Mouse (Mus musculus): Measurements from ENCODE around the gene Elmo1. TPM values are rescaled to one million over a fixed set of nuclear protein-coding genes. Genes with fewer than 3 reads are reported as not detected.

Gene Elmo1
- polyA plus RNA-seq, 1 experiment, result not detected

DNA sequence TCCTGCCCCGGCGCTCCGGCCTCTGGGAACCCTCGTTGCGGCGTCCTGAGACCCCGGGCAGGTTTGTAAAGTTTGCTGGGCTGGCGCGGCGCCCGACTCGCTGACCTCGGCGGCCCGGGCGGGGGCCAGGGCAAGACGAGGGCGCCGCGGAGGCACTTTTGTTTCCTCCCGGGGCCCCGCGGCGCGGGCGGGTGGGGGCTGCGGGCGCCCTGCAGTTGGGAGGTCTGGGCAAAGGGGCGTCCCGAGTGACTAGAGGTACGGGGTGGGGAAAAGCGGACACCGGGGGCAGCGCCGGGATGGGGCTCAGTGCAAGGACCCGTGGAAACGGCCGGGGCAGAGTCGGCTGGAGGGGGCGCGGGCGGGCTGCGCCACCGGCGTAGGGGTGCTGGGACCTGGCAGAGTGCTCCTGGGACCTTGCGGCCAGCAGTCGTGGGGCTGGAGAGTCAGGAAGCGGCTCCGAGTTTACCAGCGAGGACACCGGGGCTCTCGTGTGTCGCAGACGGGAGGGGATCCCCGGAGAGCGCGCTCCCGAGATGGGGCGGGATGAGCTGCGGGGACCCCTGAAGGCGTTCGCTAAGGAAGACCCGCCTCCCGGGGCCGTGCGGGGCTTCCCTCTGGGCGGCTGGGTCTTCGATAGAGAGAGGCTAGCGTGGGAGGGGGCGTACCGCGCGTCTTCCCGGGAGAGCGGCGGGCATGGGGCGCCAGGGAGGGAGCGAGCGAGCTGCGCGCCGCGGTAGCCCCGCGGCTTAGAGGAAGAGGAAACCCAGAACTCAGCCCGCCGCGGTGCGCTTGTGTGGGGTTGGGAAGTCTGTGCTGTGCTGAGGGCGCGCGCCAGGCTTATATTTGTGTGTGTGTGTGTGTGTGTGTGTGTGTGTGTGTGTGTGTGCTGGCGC, 561 bp downstream of the Elmo1 start:
- Histone ChIP-seq H3K4me1 (ENCODE audit: control insufficient read depth, insufficient read depth, low read length) (peaks cover 14% of the 10 kb centered on the region), H3K4me3 (ENCODE audit: insufficient read depth, low read depth, low read length) (peak overlapping the region; percentile 93), H3K27ac (ENCODE audit: insufficient read depth, low read depth, low read length) (peak overlapping the region; percentile 16; the same call in 1 of the 2 replicates)
- no peak; the same call in 1 of the 2 replicates for TF ChIP-seq CTCF (IDR thresholded peaks at IDR 0.05; ENCODE audit: insufficient read depth, low read depth, low read length)
- TF ChIP-seq POLR2A (IDR thresholded peaks at IDR 0.05; ENCODE audit: insufficient read depth, low read depth, low read length), result peak; percentile 26; the same call in 1 of the 2 replicates
- WGBS, result under 1% methylated on average over 92 of the region's 93 CpGs

- Histone ChIP-seq H3K4me1 (ENCODE audit: control insufficient read depth, insufficient read depth, low read length) (peaks cover 14% of the 10 kb centered on the region), H3K4me3 (ENCODE audit: insufficient read depth, low read depth, low read length) (peak overlapping the region; percentile 93), H3K27ac (ENCODE audit: insufficient read depth, low read depth, low read length) (no peak overlapping the region)
- WGBS, result 10% methylated on average over 10 of the region's 10 CpGs
- TF ChIP-seq POLR2A (IDR thresholded peaks at IDR 0.05; ENCODE audit: insufficient read depth, low read depth, low read length), result no peak; the same call in 1 of the 2 replicates
- no peak for TF ChIP-seq CTCF (IDR thresholded peaks at IDR 0.05; ENCODE audit: insufficient read depth, low read depth, low read length)
Observed at GRCm38 (mm10) chr13:20091604-20091926, 1.2 kb downstream of the Elmo1 start.

DNA sequence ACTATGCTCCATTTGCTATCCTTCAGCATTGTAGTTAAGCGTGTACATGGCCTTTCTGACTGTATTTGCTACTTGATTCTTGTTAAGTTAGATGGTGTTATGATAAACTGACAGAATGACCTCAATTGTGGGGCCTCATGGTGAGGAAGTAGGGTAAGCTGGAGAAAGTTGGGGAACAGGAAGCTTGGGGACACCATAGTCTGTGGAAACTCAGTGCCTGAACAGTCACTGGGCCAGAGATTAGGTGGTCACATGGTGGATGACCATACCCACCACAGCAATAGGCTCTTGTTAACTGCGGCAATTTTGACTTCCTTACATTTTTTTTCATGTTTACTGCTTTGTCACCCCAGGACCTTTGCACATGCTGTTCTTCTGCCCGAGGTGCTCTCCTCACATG, 1.9 kb downstream of the Elmo1 start:
- Histone ChIP-seq H3K4me1 (ENCODE audit: control insufficient read depth, insufficient read depth, low read length) (peaks cover 14% of the 10 kb centered on the region), H3K27ac (ENCODE audit: insufficient read depth, low read depth, low read length) (no peak overlapping the region), H3K4me3 (ENCODE audit: insufficient read depth, low read depth, low read length) (no peak overlapping the region)
- TF ChIP-seq POLR2A (IDR thresholded peaks at IDR 0.05; ENCODE audit: insufficient read depth, low read depth, low read length) (no peak), CTCF (IDR thresholded peaks at IDR 0.05; ENCODE audit: insufficient read depth, low read depth, low read length) (no peak)
- 83% methylated on average over 3 of the region's 3 CpGs for WGBS

DNA sequence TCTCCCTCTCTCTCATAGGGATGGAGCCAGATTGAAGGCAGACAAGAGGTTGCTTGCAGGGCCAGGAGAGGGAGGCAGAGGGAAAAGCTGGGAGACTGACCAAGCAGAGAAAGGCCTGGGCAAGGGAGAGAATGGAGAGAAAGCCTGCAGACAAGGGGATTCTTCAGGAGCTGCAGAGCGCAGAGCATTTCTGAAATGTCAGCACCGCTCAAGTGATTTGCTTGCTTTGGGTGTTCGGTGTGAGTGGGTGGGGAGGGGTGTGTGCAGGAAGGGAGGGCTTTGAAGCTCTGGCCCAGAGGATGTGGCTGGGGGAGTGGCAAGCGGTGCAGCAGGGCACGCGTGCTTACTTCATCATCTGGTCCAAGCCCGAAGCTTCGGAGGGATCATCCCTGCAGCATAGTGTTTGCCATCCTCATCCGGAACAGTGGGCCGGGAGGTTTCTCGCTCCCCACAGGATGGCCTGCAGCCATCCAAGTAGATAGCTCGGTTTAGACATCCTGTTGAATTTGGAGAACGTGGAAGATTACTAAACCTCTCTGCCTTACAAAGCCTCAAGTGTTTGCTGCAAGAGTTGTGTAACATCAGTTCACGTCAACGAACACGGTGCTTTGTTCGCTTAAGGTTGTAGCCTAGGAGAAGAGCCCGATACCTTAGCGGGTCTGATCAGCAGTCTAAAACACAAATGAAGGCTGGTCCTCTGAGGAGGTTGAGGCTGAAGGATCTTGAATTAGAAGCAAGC, 3.1 kb downstream of the Elmo1 start:
- no peak overlapping the region for H3K27ac ChIP-seq (ENCODE audit: insufficient read depth, low read depth, low read length)
- no peak overlapping the region for H3K4me3 ChIP-seq (ENCODE audit: insufficient read depth, low read depth, low read length)
- H3K4me1 ChIP-seq (ENCODE audit: control insufficient read depth, insufficient read depth, low read length), result peaks cover 14% of the 10 kb centered on the region
- 69% methylated on average over 19 of the region's 19 CpGs for WGBS
- no peak for TF ChIP-seq POLR2A (IDR thresholded peaks at IDR 0.05; ENCODE audit: insufficient read depth, low read depth, low read length)
- TF ChIP-seq CTCF (IDR thresholded peaks at IDR 0.05; ENCODE audit: insufficient read depth, low read depth, low read length), result no peak

DNA sequence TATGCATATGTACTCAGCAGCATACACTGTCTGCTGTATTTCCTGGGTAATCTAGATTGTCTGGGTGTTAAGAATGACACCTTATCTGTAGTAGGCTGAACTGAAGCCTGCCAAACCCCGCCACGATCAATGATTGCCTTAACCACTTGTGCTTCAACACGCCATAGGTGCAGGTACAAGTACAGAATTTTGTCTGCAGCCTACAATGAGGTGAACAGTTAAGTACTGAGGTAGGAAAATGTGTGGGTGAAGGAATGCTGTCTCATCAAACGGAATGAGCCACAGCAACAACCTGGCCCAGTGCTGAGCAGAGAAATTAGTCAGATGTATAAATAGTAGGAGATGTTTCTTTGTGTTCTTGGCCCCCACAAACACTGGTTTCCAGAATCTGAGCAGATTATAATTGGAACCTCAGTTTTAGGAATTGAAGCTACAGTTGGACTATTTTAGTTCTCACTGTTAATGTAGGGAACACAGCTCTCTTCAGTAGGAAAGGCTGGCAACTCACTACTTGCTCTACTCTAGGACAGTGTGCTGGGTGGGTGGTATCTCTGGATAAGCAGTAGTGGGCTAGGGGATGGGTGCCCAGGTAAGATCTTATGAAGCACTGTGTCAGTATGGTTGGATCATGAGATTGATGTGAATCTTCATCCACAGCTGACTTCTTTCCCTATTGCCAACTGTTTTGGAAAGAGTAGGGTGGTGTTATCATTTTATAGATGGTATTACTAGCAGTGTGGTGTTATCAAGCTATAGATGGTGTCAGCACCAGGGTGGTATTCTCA, 4.7 kb downstream of the Elmo1 start:
- no peak for TF ChIP-seq POLR2A (IDR thresholded peaks at IDR 0.05; ENCODE audit: insufficient read depth, low read depth, low read length)
- WGBS, result 77% methylated on average over 4 of the region's 4 CpGs
- Histone ChIP-seq H3K27ac (ENCODE audit: insufficient read depth, low read depth, low read length) (no peak overlapping the region), H3K4me1 (ENCODE audit: control insufficient read depth, insufficient read depth, low read length) (peaks cover 11% of the 10 kb centered on the region), H3K4me3 (ENCODE audit: insufficient read depth, low read depth, low read length) (no peak overlapping the region)

DNA sequence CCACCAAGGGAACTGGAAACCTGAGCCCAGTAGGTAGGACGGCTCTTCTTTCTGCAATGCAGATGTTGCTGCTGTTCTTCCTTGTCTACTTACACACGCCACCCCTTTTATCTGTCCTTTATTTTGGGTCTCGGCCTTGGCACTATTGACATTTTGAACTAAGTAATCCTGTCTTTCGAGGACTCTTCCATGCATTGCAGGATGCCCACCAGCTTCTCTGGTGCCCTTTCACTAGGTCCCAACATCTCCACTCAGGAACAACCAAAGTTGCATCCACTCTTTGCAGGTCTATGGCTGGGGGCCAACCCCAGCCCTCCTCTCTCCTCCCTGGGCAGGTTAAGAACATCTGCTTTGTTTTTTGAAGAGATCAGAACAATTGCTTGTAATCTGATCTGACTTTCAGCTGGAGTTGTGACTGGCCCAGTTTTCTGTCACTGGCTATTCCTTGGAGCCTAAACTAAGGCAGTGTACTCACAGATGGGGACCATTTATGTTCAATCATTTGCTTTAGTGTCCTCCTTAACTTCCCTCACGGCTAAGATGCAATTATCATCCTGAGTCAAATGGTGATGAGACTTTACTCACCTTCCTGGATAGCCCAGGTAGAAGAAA, 6.7 kb downstream of the Elmo1 start:
- Histone ChIP-seq H3K27ac (ENCODE audit: insufficient read depth, low read depth, low read length) (no peak overlapping the region), H3K4me3 (ENCODE audit: insufficient read depth, low read depth, low read length) (no peak overlapping the region), H3K4me1 (ENCODE audit: control insufficient read depth, insufficient read depth, low read length) (peaks cover 6% of the 10 kb centered on the region)
- 91% methylated on average over 5 of the region's 5 CpGs for WGBS
- TF ChIP-seq POLR2A (IDR thresholded peaks at IDR 0.05; ENCODE audit: insufficient read depth, low read depth, low read length) (no peak), CTCF (IDR thresholded peaks at IDR 0.05; ENCODE audit: insufficient read depth, low read depth, low read length) (no peak)

- TF ChIP-seq POLR2A (IDR thresholded peaks at IDR 0.05; ENCODE audit: insufficient read depth, low read depth, low read length) (no peak), CTCF (IDR thresholded peaks at IDR 0.05; ENCODE audit: insufficient read depth, low read depth, low read length) (no peak)
- Histone ChIP-seq H3K4me1 (ENCODE audit: control insufficient read depth, insufficient read depth, low read length) (peaks cover 5% of the 10 kb centered on the region), H3K27ac (ENCODE audit: insufficient read depth, low read depth, low read length) (no peak overlapping the region), H3K4me3 (ENCODE audit: insufficient read depth, low read depth, low read length) (no peak overlapping the region)
- 82% methylated on average over 5 of the region's 5 CpGs for WGBS
Observed at GRCm38 (mm10) chr13:20097934-20098593, 7.7 kb downstream of the Elmo1 start.

- no peak for TF ChIP-seq CTCF (IDR thresholded peaks at IDR 0.05; ENCODE audit: insufficient read depth, low read depth, low read length)
- TF ChIP-seq POLR2A (IDR thresholded peaks at IDR 0.05; ENCODE audit: insufficient read depth, low read depth, low read length), result no peak
- WGBS, result 77% methylated on average over 3 of the region's 3 CpGs
- H3K27ac ChIP-seq (ENCODE audit: insufficient read depth, low read depth, low read length), result no peak overlapping the region
- no peak overlapping the region for H3K4me3 ChIP-seq (ENCODE audit: insufficient read depth, low read depth, low read length)
- H3K4me1 ChIP-seq (ENCODE audit: control insufficient read depth, insufficient read depth, low read length), result peaks cover under 1% of the 10 kb centered on the region
Observed at GRCm38 (mm10) chr13:20098594-20098965, 8.2 kb downstream of the Elmo1 start.

All from olfactory bulb, adult 2 months (tissue).